Mouse (Mus musculus): ENCODE results near the gene Gpr161. TPM values are rescaled to one million over a fixed set of nuclear protein-coding genes. Genes with fewer than 3 reads are reported as not detected.

The Gpr161 gene
- total RNA-seq (2014; fragmentation: Nextera tagmentation), result not detected in 2 replicates
- total RNA-seq (2017), result 0.06 and 0.11 TPM in 2 replicates
- not detected in 2 replicates for polyA plus RNA-seq (2012)

DNA sequence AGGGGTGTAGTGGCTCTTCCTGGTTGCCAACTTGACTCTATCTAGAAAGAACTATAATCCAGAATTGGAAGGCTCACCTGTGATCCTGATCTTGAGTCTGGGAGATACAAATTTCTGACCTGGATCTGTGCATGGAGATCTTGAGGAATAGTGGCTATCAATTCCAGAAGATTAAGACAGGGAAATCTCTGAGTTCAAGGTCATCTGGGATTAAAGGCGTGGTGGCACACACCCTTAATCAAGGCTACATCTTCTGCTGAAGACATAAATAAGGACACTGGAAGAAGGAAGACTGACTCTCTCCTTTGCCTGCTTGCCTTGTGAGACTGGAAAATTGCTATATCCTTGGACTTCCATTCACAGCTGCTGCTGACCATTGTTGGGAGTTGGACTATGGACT, at the start of gene Gpr161:
TSS of gene Gpr161 (plus strand) at position 301 of the 400 bp plus-strand sequence.
- Histone ChIP-seq H3K9me3 (replicated peaks) (no peaks in the 10 kb centered on the region), H3K36me3 (replicated peaks) (no peaks in the 10 kb centered on the region), H3K27me3 (ENCODE audit: insufficient read depth, low read length) (peaks cover 28% of the 10 kb centered on the region), H3K4me1 (ENCODE audit: insufficient read depth, low read depth, low read length) (no peaks in the 10 kb centered on the region), H3K4me3 (ENCODE audit: low read depth, low read length) (no peak within 1 kb of the TSS)
- TF ChIP-seq GATA1 (IDR thresholded peaks at IDR 0.05; ENCODE audit: borderline replicate concordance, low read length) (no peak), TAL1 (conservative IDR thresholded peaks at IDR 0.05; ENCODE audit: low read depth, low read length) (no peak), CTCF (IDR thresholded peaks at IDR 0.05; ENCODE audit: low read depth, low read length) (no peak)
- DNase-seq (ENCODE audit: low spot score), result no peak
- ATAC-seq (ENCODE audit: extremely low read depth, insufficient number of reproducible peaks, low FRiP score, poor library complexity, severe bottlenecking), result no peak

DNA sequence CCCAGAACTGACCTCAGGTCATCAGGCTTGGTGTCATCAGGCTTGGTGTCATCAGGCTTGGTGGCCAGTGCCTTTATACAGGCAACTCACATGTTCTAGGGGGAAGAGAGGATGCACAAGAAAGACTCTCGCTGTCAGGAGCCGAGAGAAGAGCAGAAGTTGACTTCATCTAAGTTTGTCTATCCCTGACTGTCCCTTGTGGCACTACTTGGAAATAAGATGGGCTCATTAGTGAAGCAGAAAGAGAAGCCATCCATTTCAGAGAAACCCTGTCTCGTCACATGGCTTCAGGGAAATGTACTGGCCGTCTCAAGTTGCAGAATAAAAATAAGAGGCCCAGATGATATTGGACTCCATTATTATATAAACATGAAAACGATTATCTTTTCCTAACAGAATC, 49.0 kb upstream of the Gpr161 start:
- TF ChIP-seq GATA2 (IDR thresholded peaks at IDR 0.05; ENCODE audit: borderline replicate concordance, low read depth, low read length), result no peak
- DNase-seq (ENCODE audit: low spot score), result no peak
- no peaks in the 10 kb centered on the region for H3K9me3 ChIP-seq (replicated peaks)

DNA sequence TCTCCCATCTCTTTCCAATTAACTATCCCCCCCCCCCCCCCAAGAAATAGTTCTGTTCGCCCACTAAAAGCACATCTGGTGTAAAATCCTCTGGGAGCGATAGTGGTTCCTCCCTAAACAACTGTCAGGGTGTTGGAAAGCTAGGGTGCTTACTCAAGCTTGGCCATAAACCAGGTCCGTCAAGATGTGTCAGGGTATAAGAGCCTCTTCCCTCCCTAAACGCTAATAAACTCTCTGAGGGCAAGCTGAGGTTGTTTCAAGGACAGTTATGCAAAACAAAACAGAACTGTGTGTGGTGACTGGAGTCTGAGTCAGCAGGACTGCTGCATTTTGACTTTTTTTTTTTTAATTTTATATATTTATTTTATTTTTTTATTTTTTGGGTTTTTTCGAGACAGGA, 48.5 kb upstream of the Gpr161 start:
- no peak overlapping the region for H3K4me3 ChIP-seq (ENCODE audit: low read depth, low read length)
- DNase-seq (ENCODE audit: low spot score), result no peak
- TF ChIP-seq GATA1 (IDR thresholded peaks at IDR 0.05; ENCODE audit: borderline replicate concordance, low read length) (no peak), GATA2 (IDR thresholded peaks at IDR 0.05; ENCODE audit: borderline replicate concordance, low read depth, low read length) (no peak), POLR2AphosphoS5 (IDR thresholded peaks at IDR 0.05; ENCODE audit: insufficient replicate concordance, low read depth, low read length) (no peak), CTCF (IDR thresholded peaks at IDR 0.05; ENCODE audit: low read depth, low read length) (no peak), TAL1 (conservative IDR thresholded peaks at IDR 0.05; ENCODE audit: low read depth, low read length) (no peak)
- ATAC-seq (ENCODE audit: extremely low read depth, insufficient number of reproducible peaks, low FRiP score, poor library complexity, severe bottlenecking), result no peak
- no peaks in the 10 kb centered on the region for H3K9me3 ChIP-seq (replicated peaks)
- peaks cover 3% of the 10 kb centered on the region for H3K4me1 ChIP-seq (ENCODE audit: insufficient read depth, low read depth, low read length)
- peaks cover 16% of the 10 kb centered on the region for H3K27me3 ChIP-seq (ENCODE audit: insufficient read depth, low read length)
- no peaks in the 10 kb centered on the region for H3K36me3 ChIP-seq (replicated peaks)

More for the DNA sequence above, 49.0 kb upstream of the Gpr161 start:
- Histone ChIP-seq H3K36me3 (replicated peaks) (no peaks in the 10 kb centered on the region), H3K4me1 (ENCODE audit: insufficient read depth, low read depth, low read length) (peaks cover 3% of the 10 kb centered on the region; the same call in 1 of the 2 replicates), H3K4me3 (ENCODE audit: low read depth, low read length) (no peak overlapping the region), H3K27me3 (ENCODE audit: insufficient read depth, low read length) (peaks cover 16% of the 10 kb centered on the region)
- no peak for ATAC-seq (ENCODE audit: extremely low read depth, insufficient number of reproducible peaks, low FRiP score, poor library complexity, severe bottlenecking)

DNA sequence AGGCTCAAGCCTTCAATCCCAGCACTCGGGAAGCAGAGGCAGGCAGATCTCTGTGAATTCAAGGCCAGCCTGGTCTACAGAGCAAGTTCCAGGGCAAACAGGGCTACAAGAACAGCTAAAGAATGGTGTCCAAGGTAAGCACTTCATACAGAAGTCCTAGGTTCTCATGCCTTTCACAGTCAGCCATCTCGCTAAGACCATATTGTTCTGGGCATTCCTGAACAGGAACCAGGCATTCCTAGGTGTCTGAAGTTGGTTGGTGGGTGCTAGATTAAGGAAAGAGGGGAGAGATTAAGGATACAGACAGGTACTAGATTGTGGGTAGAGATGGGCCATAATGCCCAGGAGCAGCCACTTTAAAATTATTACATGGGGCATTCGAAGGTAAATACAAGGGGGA, 47.8 kb upstream of the Gpr161 start:
- TF ChIP-seq POLR2AphosphoS5 (IDR thresholded peaks at IDR 0.05; ENCODE audit: insufficient replicate concordance, low read depth, low read length), result no peak
- no peaks in the 10 kb centered on the region for H3K36me3 ChIP-seq (replicated peaks)

DNA sequence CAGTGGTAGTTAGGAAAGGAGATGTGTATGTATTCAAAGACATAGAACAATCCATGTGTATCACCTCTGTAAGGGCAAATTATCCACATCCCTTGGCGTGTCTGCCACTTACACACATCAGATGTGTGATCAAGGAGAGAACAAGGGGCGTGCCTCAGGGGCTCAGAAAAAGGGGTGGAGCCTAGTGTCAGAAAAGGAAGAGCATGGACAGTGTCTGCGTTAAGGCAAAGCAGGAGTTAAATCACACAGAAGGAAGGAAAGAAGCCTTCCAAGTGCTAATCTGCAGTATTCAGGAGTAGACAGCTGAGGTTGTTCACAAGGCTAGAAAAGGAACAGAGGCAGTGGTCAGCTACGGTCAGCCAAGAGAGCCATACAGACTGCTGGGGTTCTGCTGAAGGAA, 46.7 kb upstream of the Gpr161 start:
- no peak for ATAC-seq (ENCODE audit: extremely low read depth, insufficient number of reproducible peaks, low FRiP score, poor library complexity, severe bottlenecking)
- peaks cover 8% of the 10 kb centered on the region for H3K4me1 ChIP-seq (ENCODE audit: insufficient read depth, low read depth, low read length)
- TF ChIP-seq CTCF (IDR thresholded peaks at IDR 0.05; ENCODE audit: low read depth, low read length) (no peak), POLR2AphosphoS5 (IDR thresholded peaks at IDR 0.05; ENCODE audit: insufficient replicate concordance, low read depth, low read length) (no peak), GATA2 (IDR thresholded peaks at IDR 0.05; ENCODE audit: borderline replicate concordance, low read depth, low read length) (no peak), TAL1 (conservative IDR thresholded peaks at IDR 0.05; ENCODE audit: low read depth, low read length) (no peak), GATA1 (IDR thresholded peaks at IDR 0.05; ENCODE audit: borderline replicate concordance, low read length) (no peak)
- no peak overlapping the region for H3K4me3 ChIP-seq (ENCODE audit: low read depth, low read length)
- H3K27me3 ChIP-seq (ENCODE audit: insufficient read depth, low read length), result peaks cover 12% of the 10 kb centered on the region
- no peaks in the 10 kb centered on the region for H3K36me3 ChIP-seq (replicated peaks)
- H3K9me3 ChIP-seq (replicated peaks), result no peaks in the 10 kb centered on the region
- DNase-seq (ENCODE audit: low spot score), result no peak

More for the DNA sequence above, 47.8 kb upstream of the Gpr161 start:
- DNase-seq (ENCODE audit: low spot score), result no peak
- ATAC-seq (ENCODE audit: extremely low read depth, insufficient number of reproducible peaks, low FRiP score, poor library complexity, severe bottlenecking), result no peak
- Histone ChIP-seq H3K9me3 (replicated peaks) (no peaks in the 10 kb centered on the region), H3K27me3 (ENCODE audit: insufficient read depth, low read length) (peaks cover 12% of the 10 kb centered on the region), H3K4me3 (ENCODE audit: low read depth, low read length) (no peak overlapping the region), H3K4me1 (ENCODE audit: insufficient read depth, low read depth, low read length) (peaks cover 8% of the 10 kb centered on the region)

DNA sequence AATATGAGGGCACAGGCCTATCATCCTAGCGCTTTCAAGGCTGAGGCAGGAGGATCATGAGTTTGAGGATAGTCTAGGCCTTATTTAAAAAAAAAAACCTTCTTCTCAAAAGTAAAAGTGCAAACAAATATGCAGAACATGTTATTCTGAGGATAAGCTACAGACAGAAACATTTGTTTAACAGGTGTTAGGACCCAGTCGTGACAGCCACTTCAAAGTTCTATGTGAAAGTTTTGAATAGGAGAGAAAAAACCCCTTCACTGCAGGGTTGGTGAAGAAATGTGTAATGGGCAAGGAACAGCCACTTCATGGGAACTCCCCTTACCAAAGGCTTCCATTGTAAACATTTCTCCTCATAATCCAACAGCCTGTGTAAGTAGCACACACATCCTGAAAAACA, 45.0 kb upstream of the Gpr161 start:
- H3K4me1 ChIP-seq (ENCODE audit: insufficient read depth, low read depth, low read length), result peaks cover 8% of the 10 kb centered on the region
- no peaks in the 10 kb centered on the region for H3K9me3 ChIP-seq (replicated peaks)
- H3K36me3 ChIP-seq (replicated peaks), result no peaks in the 10 kb centered on the region
- TF ChIP-seq GATA1 (IDR thresholded peaks at IDR 0.05; ENCODE audit: borderline replicate concordance, low read length) (no peak), CTCF (IDR thresholded peaks at IDR 0.05; ENCODE audit: low read depth, low read length) (no peak), GATA2 (IDR thresholded peaks at IDR 0.05; ENCODE audit: borderline replicate concordance, low read depth, low read length) (no peak), POLR2AphosphoS5 (IDR thresholded peaks at IDR 0.05; ENCODE audit: insufficient replicate concordance, low read depth, low read length) (no peak), TAL1 (conservative IDR thresholded peaks at IDR 0.05; ENCODE audit: low read depth, low read length) (no peak)
- ATAC-seq (ENCODE audit: extremely low read depth, insufficient number of reproducible peaks, low FRiP score, poor library complexity, severe bottlenecking) (no peak), DNase-seq (ENCODE audit: low spot score) (no peak)
- peaks cover 12% of the 10 kb centered on the region for H3K27me3 ChIP-seq (ENCODE audit: insufficient read depth, low read length)
- no peak overlapping the region for H3K4me3 ChIP-seq (ENCODE audit: low read depth, low read length)

DNA sequence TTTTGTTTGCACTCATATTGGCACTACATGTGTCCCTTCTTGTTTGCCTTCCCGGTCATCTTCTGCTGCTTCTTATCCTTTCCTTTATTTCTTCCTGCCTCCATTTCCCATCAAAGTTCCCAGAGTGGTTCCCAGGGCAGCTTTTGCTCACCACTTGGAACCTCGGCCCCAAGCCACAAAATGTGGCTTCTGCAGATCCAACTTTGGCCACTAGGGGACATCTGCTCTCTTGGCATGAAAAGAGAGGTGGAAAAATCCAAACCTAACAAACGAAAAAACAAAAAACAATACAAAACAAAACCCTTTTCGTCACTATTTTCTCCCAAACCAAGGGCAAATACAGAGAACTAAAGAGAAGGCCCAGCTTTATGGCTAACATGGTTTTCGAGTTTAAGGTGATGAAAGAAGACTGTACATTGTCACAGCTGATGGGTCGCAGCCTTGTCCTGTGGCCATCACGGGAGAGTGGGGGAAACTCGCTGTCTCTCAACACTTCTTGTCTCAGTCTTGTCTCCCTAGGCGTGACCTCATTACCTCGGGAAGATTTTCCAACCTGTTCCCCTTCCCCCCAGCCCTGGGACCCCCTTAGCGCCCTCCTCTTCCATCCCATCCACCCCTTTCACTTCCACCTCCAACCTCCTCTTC, 43.4 kb upstream of the Gpr161 start:
- H3K4me1 ChIP-seq (ENCODE audit: insufficient read depth, low read depth, low read length), result peaks cover 8% of the 10 kb centered on the region
- H3K9me3 ChIP-seq (replicated peaks), result no peaks in the 10 kb centered on the region
- H3K36me3 ChIP-seq (replicated peaks), result no peaks in the 10 kb centered on the region
- no peak overlapping the region for H3K4me3 ChIP-seq (ENCODE audit: low read depth, low read length)
- ATAC-seq (ENCODE audit: extremely low read depth, insufficient number of reproducible peaks, low FRiP score, poor library complexity, severe bottlenecking) (no peak), DNase-seq (ENCODE audit: low spot score) (no peak)
- H3K27me3 ChIP-seq (ENCODE audit: insufficient read depth, low read length), result peaks cover 6% of the 10 kb centered on the region
- no peak for TF ChIP-seq POLR2AphosphoS5 (IDR thresholded peaks at IDR 0.05; ENCODE audit: insufficient replicate concordance, low read depth, low read length)
- peak; percentile 82 for TF ChIP-seq CTCF (IDR thresholded peaks at IDR 0.05; ENCODE audit: low read depth, low read length)

Data from G1E (cell line).